Mouse (Mus musculus) embryonic facial prominence, embryonic 11.5 days (tissue): ENCODE results near the gene Zscan25. TPM values are rescaled to one million over a fixed set of nuclear protein-coding genes. Genes with fewer than 3 reads are reported as not detected.
"Not testable (repeated sequence)": the region's sequence is repeated elsewhere in the genome, so short reads cannot be mapped to it uniquely, and the experiment has no call there.

Source experiments
- ATAC-seq: fragments of 200-750 bp; cut with Nextera tagmentation; replicated peaks from 2 replicates; pipeline ENCODE4 v1.8.0; 2017; ENCODE audit warnings: low read depth; ENCODE audit not compliant: insufficient number of reproducible peaks, low FRiP score, low TSS enrichment
- DNase-seq: peaks from one replicate; pipeline ENCODE4 v3.0.0-alpha.2; 2015; ENCODE audit warnings: low spot score
- H3K27ac ChIP-seq: fragments of 300-500 bp; sonication (generic); replicated peaks from 2 replicates; pipeline ENCODE4 v1.5.1; 2014; ENCODE audit warnings: mild to moderate bottlenecking, low read depth, low read length, control low read depth
- H3K27me3 ChIP-seq: fragments of 300-500 bp; sonication (generic); 2 replicates; pipeline ENCODE4 v1.6.1; 2014; ENCODE audit warnings: mild to moderate bottlenecking, low read length, moderate library complexity, mixed read lengths; ENCODE audit not compliant: control insufficient read depth, insufficient read depth
- H3K36me3 ChIP-seq: fragments of 300-500 bp; sonication (generic); replicated peaks from 2 replicates; pipeline ENCODE4 v1.6.1; 2014; ENCODE audit warnings: low read depth, mild to moderate bottlenecking, low read length, moderate library complexity, mixed read lengths; ENCODE audit not compliant: control insufficient read depth, insufficient read depth
- H3K4me1 ChIP-seq: fragments of 300-500 bp; sonication (generic); 2 replicates; pipeline ENCODE4 v1.6.1; 2014; ENCODE audit warnings: low read length, mixed read lengths; ENCODE audit not compliant: control insufficient read depth, insufficient read depth
- H3K4me2 ChIP-seq: fragments of 300-500 bp; sonication (generic); 2 replicates; pipeline ENCODE4 v1.6.1; 2014; ENCODE audit warnings: low read depth, mild to moderate bottlenecking, control low read depth, low read length, moderate library complexity
- H3K4me3 ChIP-seq: fragments of 300-500 bp; sonication (generic); 2 replicates; pipeline ENCODE4 v1.5.1; 2014; ENCODE audit warnings: low read depth, low read length, control low read depth
- H3K9ac ChIP-seq: fragments of 300-500 bp; sonication (generic); replicated peaks from 2 replicates; pipeline ENCODE4 v1.6.1; 2014; ENCODE audit warnings: mild to moderate bottlenecking, control low read depth, low read length
- H3K9me3 ChIP-seq: fragments of 300-500 bp; sonication (generic); replicated peaks from 2 replicates; pipeline ENCODE4 v1.6.1; 2016; ENCODE audit warnings: mild to moderate bottlenecking, low read length, inconsistent platforms, mixed read lengths; ENCODE audit not compliant: control insufficient read depth
- WGBS: fragments of 180-500 bp; shearing (Covaris S2); extraction: QIAGEN DNeasy Blood & Tissue Kit; methylation state at CpG from one replicate; pipeline ENCODE4 v1.1.7; 2014; 5-methylcytosine and 5-hydroxymethylcytosine counted together
- polyA plus RNA-seq: library from polyadenylated mRNA; unstranded; fragments of >200 nt; fragmentation: Nextera tagmentation; extraction: Ambion mirVana; gene quantifications from 2 replicates; pipeline ENCODE4 v1.2.1, GENCODE M21; 2014

Zscan25 gene
- polyA plus RNA-seq, 1 experiment from 2014 or later: 0.70 TPM

DNA sequence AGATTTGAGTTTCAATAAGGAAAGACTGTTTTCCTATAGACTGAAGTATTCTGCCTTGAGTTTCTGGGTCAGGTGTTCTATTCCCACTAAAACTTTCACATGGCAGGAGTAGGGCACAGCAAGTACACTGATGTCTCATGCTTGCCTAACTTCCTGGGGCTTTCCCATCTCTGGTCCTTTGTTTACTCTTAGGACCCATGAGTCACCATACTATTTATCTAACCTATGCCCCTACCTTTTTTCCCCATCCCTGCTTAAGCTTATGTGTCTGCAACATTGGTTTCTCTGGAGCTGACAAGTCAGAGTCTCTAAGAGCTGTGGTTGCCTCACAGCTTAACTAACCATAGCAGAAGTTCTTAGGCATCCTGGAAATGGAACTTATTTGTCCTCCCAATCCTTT is 33.5 kb downstream of the Zscan25 start:
- no peaks in the 10 kb centered on the region for H3K4me1 ChIP-seq
- H3K9me3 ChIP-seq: no peaks in the 10 kb centered on the region
- H3K4me3 ChIP-seq: no peak overlapping the region
- DNase-seq (no peak), ATAC-seq (no peak)
- H3K36me3 ChIP-seq: no peaks in the 10 kb centered on the region
- no peak overlapping the region for H3K4me2 ChIP-seq
- H3K27ac ChIP-seq: no peak overlapping the region
- H3K27me3 ChIP-seq: no peaks in the 10 kb centered on the region
- H3K9ac ChIP-seq: no peak overlapping the region

DNA sequence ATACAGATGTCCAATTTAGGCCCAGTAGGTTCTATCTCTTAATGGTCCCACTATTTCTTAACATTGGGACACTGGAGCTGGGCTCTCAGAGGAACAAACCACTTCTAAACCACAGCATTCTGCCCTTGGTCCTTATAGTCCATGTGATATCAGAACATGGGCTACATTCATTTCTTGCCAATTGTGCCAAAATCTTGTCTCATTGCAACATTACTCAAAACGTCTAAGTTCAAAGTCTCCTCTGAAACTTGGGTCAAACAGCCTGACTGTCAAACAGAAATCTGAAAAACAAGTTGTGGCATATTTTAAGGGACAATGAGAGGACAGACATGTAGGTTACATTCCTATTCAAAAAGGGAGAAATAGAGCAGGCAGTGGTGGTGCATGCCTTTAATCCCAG is 36.8 kb downstream of the Zscan25 start:
- Histone ChIP-seq H3K4me2 (no peak overlapping the region), H3K4me1 (no peaks in the 10 kb centered on the region), H3K4me3 (no peak overlapping the region), H3K9ac (no peak overlapping the region), H3K9me3 (0 out of 2 replicates have a peak, but pooled peaks cover under 1% of the 10 kb centered on the region), H3K27me3 (no peaks in the 10 kb centered on the region), H3K36me3 (no peaks in the 10 kb centered on the region), H3K27ac (no peak overlapping the region)
- DNase-seq: no peak
- WGBS: 85% methylated on average over 1 of the region's 1 CpGs
- no peak for ATAC-seq

DNA sequence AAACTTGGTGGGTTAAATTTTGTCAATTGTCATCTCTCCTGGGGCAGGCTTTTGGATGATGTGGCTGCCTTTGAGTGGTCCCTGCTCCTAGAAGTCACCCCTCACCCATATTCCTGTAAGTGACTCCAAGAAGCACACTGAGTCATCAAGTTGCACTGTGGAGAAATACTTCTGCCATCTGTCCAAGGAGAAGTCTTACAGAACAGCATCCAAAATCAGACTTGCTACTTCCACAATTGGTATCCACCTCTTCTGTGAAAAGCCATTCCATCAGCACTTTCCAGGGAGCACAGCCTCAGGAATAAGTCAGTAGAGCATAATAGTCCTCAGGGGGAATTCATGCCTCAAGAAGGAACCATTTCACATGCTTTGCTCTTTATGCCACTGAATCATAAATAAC is 58.5 kb downstream of the Zscan25 start:
- H3K27ac ChIP-seq, H3K4me3 ChIP-seq, H3K9ac ChIP-seq, DNase-seq, ATAC-seq, H3K4me2 ChIP-seq, H3K9me3 ChIP-seq, H3K36me3 ChIP-seq, H3K27me3 ChIP-seq, H3K4me1 ChIP-seq: not testable (repeated sequence)

Other genes starting within 250 kb of the Zscan25 start
- not detected in 2 replicates for gene Gm4871, start 247.7 kb upstream of the Zscan25 start, polyA plus RNA-seq
- not detected in 2 replicates for gene 1700018F24Rik, start 237.5 kb upstream of the Zscan25 start, polyA plus RNA-seq
- 157 and 161 TPM in 2 replicates for gene Arpc1a, start 196.7 kb upstream of the Zscan25 start, polyA plus RNA-seq
- not detected in 2 replicates for gene Kpna7, start 196.5 kb upstream of the Zscan25 start, polyA plus RNA-seq
- 55.5 and 65.0 TPM in 2 replicates for gene Arpc1b, start 166.3 kb upstream of the Zscan25 start, polyA plus RNA-seq
- gene Pdap1, start 140.3 kb upstream of the Zscan25 start, polyA plus RNA-seq: 113 and 121 TPM in 2 replicates
- gene Bud31, start 140.1 kb upstream of the Zscan25 start, polyA plus RNA-seq: 281 and 299 TPM in 2 replicates
- gene Ptcd1, start 113.4 kb upstream of the Zscan25 start, polyA plus RNA-seq: 13.3 and 14.8 TPM in 2 replicates
- gene Cpsf4, start 113.3 kb upstream of the Zscan25 start, polyA plus RNA-seq: 31.8 and 32.1 TPM in 2 replicates
- gene Atp5j2, start 88.4 kb upstream of the Zscan25 start, polyA plus RNA-seq: 493 and 500 TPM in 2 replicates
- 8.5 and 10.2 TPM in 2 replicates for gene Zkscan14, start 78.6 kb upstream of the Zscan25 start, polyA plus RNA-seq
- 20.4 and 21.0 TPM in 2 replicates for gene Zkscan5, start 75.9 kb upstream of the Zscan25 start, polyA plus RNA-seq
- 41.5 and 45.0 TPM in 2 replicates for gene Zfp655, start 48.8 kb upstream of the Zscan25 start, polyA plus RNA-seq
- not detected in 2 replicates for gene Cyp3a57, start 64.8 kb downstream of the Zscan25 start, polyA plus RNA-seq
- not detected in 2 replicates for gene Cyp3a16, start 189.2 kb downstream of the Zscan25 start, polyA plus RNA-seq